Mouse (Mus musculus): ENCODE data around the gene Col5a3. TPM values are rescaled to one million over a fixed set of nuclear protein-coding genes. Genes with fewer than 3 reads are reported as not detected.

The Col5a3 gene
- polyA plus RNA-seq, 1 experiment: 1.3 TPM

GRCm38 (mm10) chr9:20727601-20728113, 87.2 kb downstream of the Col5a3 start:
- no peaks in the 10 kb centered on the region for H3K4me1 ChIP-seq (ENCODE audit: control insufficient read depth, insufficient read depth, low read length)
- TF ChIP-seq CTCF (IDR thresholded peaks at IDR 0.05; ENCODE audit: low read depth, low read length) (no peak), EP300 (IDR thresholded peaks at IDR 0.05; ENCODE audit: insufficient read depth, low read depth, low read length) (no peak), POLR2A (IDR thresholded peaks at IDR 0.05; ENCODE audit: insufficient read depth, low read length) (no peak)
- H3K36me3 ChIP-seq (ENCODE audit: control insufficient read depth, insufficient read depth, low read length, poor library complexity, severe bottlenecking): no peaks in the 10 kb centered on the region
- H3K9me3 ChIP-seq (replicated peaks; ENCODE audit: control insufficient read depth, insufficient read depth, low read length, poor library complexity, severe bottlenecking): no peaks in the 10 kb centered on the region
- H3K9ac ChIP-seq (ENCODE audit: low read depth, poor library complexity, severe bottlenecking): peak overlapping the region; percentile 31
- peak overlapping the region; percentile 73 for H3K4me3 ChIP-seq (ENCODE audit: low read depth, low read length)
- peaks cover 14% of the 10 kb centered on the region for H3K27me3 ChIP-seq (ENCODE audit: control insufficient read depth, insufficient read depth, low read length, poor library complexity, severe bottlenecking)
- H3K27ac ChIP-seq (ENCODE audit: insufficient read depth, low read length): no peak overlapping the region

GRCm38 (mm10) chr9:20726859-20727600, 87.8 kb downstream of the Col5a3 start:
- no peaks in the 10 kb centered on the region for H3K9me3 ChIP-seq (replicated peaks; ENCODE audit: control insufficient read depth, insufficient read depth, low read length, poor library complexity, severe bottlenecking)
- H3K4me3 ChIP-seq (ENCODE audit: low read depth, low read length): peak overlapping the region; percentile 73
- H3K36me3 ChIP-seq (ENCODE audit: control insufficient read depth, insufficient read depth, low read length, poor library complexity, severe bottlenecking): no peaks in the 10 kb centered on the region
- peaks cover 14% of the 10 kb centered on the region for H3K27me3 ChIP-seq (ENCODE audit: control insufficient read depth, insufficient read depth, low read length, poor library complexity, severe bottlenecking)
- no peaks in the 10 kb centered on the region for H3K4me1 ChIP-seq (ENCODE audit: control insufficient read depth, insufficient read depth, low read length)
- no peak overlapping the region for H3K27ac ChIP-seq (ENCODE audit: insufficient read depth, low read length)
- TF ChIP-seq EP300 (IDR thresholded peaks at IDR 0.05; ENCODE audit: insufficient read depth, low read depth, low read length) (no peak), POLR2A (IDR thresholded peaks at IDR 0.05; ENCODE audit: insufficient read depth, low read length) (no peak)
- peak overlapping the region; percentile 31 for H3K9ac ChIP-seq (ENCODE audit: low read depth, poor library complexity, severe bottlenecking)

DNA sequence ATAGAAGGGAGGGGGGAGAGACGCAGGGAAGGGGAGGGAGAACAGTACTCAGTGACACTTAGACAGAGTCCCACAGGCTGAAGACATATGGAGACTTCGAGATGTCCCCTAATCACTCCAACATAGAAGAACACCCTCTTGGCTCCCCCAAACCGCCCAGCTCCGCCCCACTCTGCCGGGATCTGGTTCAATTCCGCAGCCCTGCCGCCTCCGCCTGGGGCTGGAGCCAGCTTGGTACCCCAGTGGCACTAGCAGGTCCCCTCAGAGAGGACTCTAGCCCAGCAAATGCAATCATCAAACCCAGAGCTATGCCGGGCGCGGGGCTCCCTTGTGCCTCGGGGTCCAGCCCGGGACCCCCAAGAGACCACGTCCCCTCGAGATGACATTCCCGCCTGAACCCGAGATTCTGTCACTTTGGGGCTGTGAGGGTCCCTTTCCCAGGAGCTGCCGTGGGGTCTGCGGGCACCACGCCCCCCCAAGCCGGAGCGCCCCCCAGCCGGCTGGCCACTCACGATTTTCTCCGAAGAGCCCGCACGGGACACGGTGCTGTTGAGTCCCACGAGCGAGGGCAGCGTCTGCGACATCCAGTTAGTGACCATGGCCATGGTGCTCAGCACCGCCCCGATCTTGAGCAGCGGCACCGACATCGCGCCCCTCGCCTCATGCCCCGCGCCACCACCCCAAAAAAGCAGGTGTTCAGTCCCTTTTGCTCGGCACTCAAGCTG, 88.6 kb downstream of the Col5a3 start:
- TF ChIP-seq EP300 (IDR thresholded peaks at IDR 0.05; ENCODE audit: insufficient read depth, low read depth, low read length) (no peak), POLR2A (IDR thresholded peaks at IDR 0.05; ENCODE audit: insufficient read depth, low read length) (no peak), CTCF (IDR thresholded peaks at IDR 0.05; ENCODE audit: low read depth, low read length) (no peak)
- H3K9me3 ChIP-seq (replicated peaks; ENCODE audit: control insufficient read depth, insufficient read depth, low read length, poor library complexity, severe bottlenecking): no peaks in the 10 kb centered on the region
- H3K4me3 ChIP-seq (ENCODE audit: low read depth, low read length): peak overlapping the region; percentile 73
- peak overlapping the region; percentile 31; the same call in 1 of the 2 replicates for H3K9ac ChIP-seq (ENCODE audit: low read depth, poor library complexity, severe bottlenecking)
- no peak overlapping the region for H3K27ac ChIP-seq (ENCODE audit: insufficient read depth, low read length)
- H3K4me1 ChIP-seq (ENCODE audit: control insufficient read depth, insufficient read depth, low read length): no peaks in the 10 kb centered on the region
- H3K27me3 ChIP-seq (ENCODE audit: control insufficient read depth, insufficient read depth, low read length, poor library complexity, severe bottlenecking): peaks cover 14% of the 10 kb centered on the region
- H3K36me3 ChIP-seq (ENCODE audit: control insufficient read depth, insufficient read depth, low read length, poor library complexity, severe bottlenecking): no peaks in the 10 kb centered on the region

- no peaks in the 10 kb centered on the region for H3K9me3 ChIP-seq (replicated peaks; ENCODE audit: control insufficient read depth, insufficient read depth, low read length, poor library complexity, severe bottlenecking)
- no peak for TF ChIP-seq EP300 (IDR thresholded peaks at IDR 0.05; ENCODE audit: insufficient read depth, low read depth, low read length)
- TF ChIP-seq CTCF (IDR thresholded peaks at IDR 0.05; ENCODE audit: low read depth, low read length): no peak
- TF ChIP-seq POLR2A (IDR thresholded peaks at IDR 0.05; ENCODE audit: insufficient read depth, low read length): no peak
- no peak overlapping the region for H3K9ac ChIP-seq (ENCODE audit: low read depth, poor library complexity, severe bottlenecking)
Observed at GRCm38 (mm10) chr9:20721582-20721981, 93.3 kb downstream of the Col5a3 start.

More at GRCm38 (mm10) chr9:20721582-20721981, 93.3 kb downstream of the Col5a3 start:
- no peaks in the 10 kb centered on the region for H3K4me1 ChIP-seq (ENCODE audit: control insufficient read depth, insufficient read depth, low read length)
- no peak overlapping the region for H3K27ac ChIP-seq (ENCODE audit: insufficient read depth, low read length)
- H3K4me3 ChIP-seq (ENCODE audit: low read depth, low read length): no peak overlapping the region
- no peaks in the 10 kb centered on the region for H3K36me3 ChIP-seq (ENCODE audit: control insufficient read depth, insufficient read depth, low read length, poor library complexity, severe bottlenecking)
- peaks cover 10% of the 10 kb centered on the region for H3K27me3 ChIP-seq (ENCODE audit: control insufficient read depth, insufficient read depth, low read length, poor library complexity, severe bottlenecking)

Other genes starting within 250 kb of the Col5a3 start
- 6.6 and 8.7 TPM in 2 replicates for gene Zfp846, start 233.8 kb downstream of the Col5a3 start, polyA plus RNA-seq (2011; ENCODE audit: insufficient read depth, insufficient read length, low read depth, missing spikeins)
- 288 and 314 TPM in 2 replicates for gene Ubl5, start 172.2 kb downstream of the Col5a3 start, polyA plus RNA-seq (2011; ENCODE audit: insufficient read depth, insufficient read length, low read depth, missing spikeins)
- 19.6 and 20.2 TPM in 2 replicates for gene Fbxl12, start 170.3 kb downstream of the Col5a3 start, polyA plus RNA-seq (2011; ENCODE audit: insufficient read depth, insufficient read length, low read depth, missing spikeins)
- gene Pin1, start 163.0 kb downstream of the Col5a3 start, polyA plus RNA-seq (2011; ENCODE audit: insufficient read depth, insufficient read length, low read depth, missing spikeins): 17.6 and 20.9 TPM in 2 replicates
- 3.3 and 4.4 TPM in 2 replicates for gene Olfm2, start 68.7 kb downstream of the Col5a3 start, polyA plus RNA-seq (2011; ENCODE audit: insufficient read depth, insufficient read length, low read depth, missing spikeins)
- gene Rdh8, start 3.4 kb upstream of the Col5a3 start, polyA plus RNA-seq (2011; ENCODE audit: insufficient read depth, insufficient read length, low read depth, missing spikeins): not detected in 2 replicates
- gene A230050P20Rik, start 53.6 kb upstream of the Col5a3 start, polyA plus RNA-seq (2011; ENCODE audit: insufficient read depth, insufficient read length, low read depth, missing spikeins): 20.5 and 23.9 TPM in 2 replicates
- gene Angptl6, start 64.7 kb upstream of the Col5a3 start, polyA plus RNA-seq (2011; ENCODE audit: insufficient read depth, insufficient read length, low read depth, missing spikeins): 1.3 and 2.0 TPM in 2 replicates
- gene Ppan, start 73.1 kb upstream of the Col5a3 start, polyA plus RNA-seq (2011; ENCODE audit: insufficient read depth, insufficient read length, low read depth, missing spikeins): 76.9 and 81.2 TPM in 2 replicates
- gene Eif3g, start 83.6 kb upstream of the Col5a3 start, polyA plus RNA-seq (2011; ENCODE audit: insufficient read depth, insufficient read length, low read depth, missing spikeins): 206 and 216 TPM in 2 replicates
- 115 and 120 TPM in 2 replicates for gene Dnmt1, start 144.8 kb upstream of the Col5a3 start, polyA plus RNA-seq (2011; ENCODE audit: insufficient read depth, insufficient read length, low read depth, missing spikeins)
- 14.1 and 19.9 TPM in 2 replicates for gene S1pr2, start 161.7 kb upstream of the Col5a3 start, polyA plus RNA-seq (2011; ENCODE audit: insufficient read depth, insufficient read length, low read depth, missing spikeins)
- gene Mrpl4, start 187.7 kb upstream of the Col5a3 start, polyA plus RNA-seq (2011; ENCODE audit: insufficient read depth, insufficient read length, low read depth, missing spikeins): 45.1 and 50.9 TPM in 2 replicates
- 24.9 and 25.7 TPM in 2 replicates for gene Icam1, start 200.9 kb upstream of the Col5a3 start, polyA plus RNA-seq (2011; ENCODE audit: insufficient read depth, insufficient read length, low read depth, missing spikeins)
- 1.3 TPM in 1 of 2 replicates, not detected in the other for gene Icam4, start 214.3 kb upstream of the Col5a3 start, polyA plus RNA-seq (2011; ENCODE audit: insufficient read depth, insufficient read length, low read depth, missing spikeins)
- gene Icam5, start 217.0 kb upstream of the Col5a3 start, polyA plus RNA-seq (2011; ENCODE audit: insufficient read depth, insufficient read length, low read depth, missing spikeins): 0.94 and 1.3 TPM in 2 replicates

All from ES-Bruce4 (cell line).